Mouse (Mus musculus): Measurements from ENCODE around the gene F2. TPM values are rescaled to one million over a fixed set of nuclear protein-coding genes. Genes with fewer than 3 reads are reported as not detected.

F2 gene
- polyA plus RNA-seq (2014; fragmentation: Nextera tagmentation; extraction: Ambion mirVana) = 0.11 and 0.14 TPM in 2 replicates

- Histone ChIP-seq H3K27ac (ENCODE audit: low read depth, low read length) (no peak within 1 kb of the TSS), H3K9ac (ENCODE audit: low read length) (no peak within 1 kb of the TSS; the same call in 1 of the 2 replicates), H3K4me1 (ENCODE audit: control insufficient read depth, insufficient read depth, low read length) (no peaks in the 10 kb centered on the region), H3K27me3 (replicated peaks; ENCODE audit: control insufficient read depth, insufficient read depth, low read length) (no peaks in the 10 kb centered on the region), H3K4me2 (ENCODE audit: low read length) (no peak within 1 kb of the TSS), H3K4me3 (ENCODE audit: low read depth, low read length) (no peak within 1 kb of the TSS), H3K36me3 (ENCODE audit: control insufficient read depth, insufficient read depth, low read length) (no peaks in the 10 kb centered on the region), H3K9me3 (replicated peaks; ENCODE audit: control insufficient read depth, low read length) (no peaks in the 10 kb centered on the region)
- ATAC-seq (no peak), DNase-seq (ENCODE audit: low spot score) (no peak)
- WGBS = 96% methylated on average over 8 of the region's 8 CpGs
Measured at GRCm38 (mm10) chr2:91636229-91636628, at the start of gene F2. Gene F2 (minus strand): TSS chr2:91636414.

- Histone ChIP-seq H3K4me2 (ENCODE audit: low read length) (no peak overlapping the region), H3K4me1 (ENCODE audit: control insufficient read depth, insufficient read depth, low read length) (no peaks in the 10 kb centered on the region), H3K4me3 (ENCODE audit: low read depth, low read length) (no peak overlapping the region), H3K27ac (ENCODE audit: low read depth, low read length) (no peak overlapping the region), H3K36me3 (ENCODE audit: control insufficient read depth, insufficient read depth, low read length) (peaks cover 70% of the 10 kb centered on the region), H3K9me3 (replicated peaks; ENCODE audit: control insufficient read depth, low read length) (no peaks in the 10 kb centered on the region), H3K27me3 (replicated peaks; ENCODE audit: control insufficient read depth, insufficient read depth, low read length) (no peaks in the 10 kb centered on the region), H3K9ac (ENCODE audit: low read length) (no peak overlapping the region)
- DNase-seq (ENCODE audit: low spot score) (no peak), ATAC-seq (no peak)
- 77% methylated on average over 8 of the region's 8 CpGs for WGBS
Measured at GRCm38 (mm10) chr2:91683919-91684318, 47.7 kb upstream of the F2 start.

GRCm38 (mm10) chr2:91682850-91683249 lies 46.6 kb upstream of the F2 start:
- peaks cover 73% of the 10 kb centered on the region for H3K36me3 ChIP-seq (ENCODE audit: control insufficient read depth, insufficient read depth, low read length)
- no peak overlapping the region for H3K4me2 ChIP-seq (ENCODE audit: low read length)
- H3K9ac ChIP-seq (ENCODE audit: low read length) = no peak overlapping the region
- 52% methylated on average over 4 of the region's 4 CpGs for WGBS
- H3K4me3 ChIP-seq (ENCODE audit: low read depth, low read length) = no peak overlapping the region
- DNase-seq (ENCODE audit: low spot score) = peak; percentile 59
- H3K27me3 ChIP-seq (replicated peaks; ENCODE audit: control insufficient read depth, insufficient read depth, low read length) = no peaks in the 10 kb centered on the region
- no peak for ATAC-seq
- no peaks in the 10 kb centered on the region for H3K9me3 ChIP-seq (replicated peaks; ENCODE audit: control insufficient read depth, low read length)
- no peaks in the 10 kb centered on the region for H3K4me1 ChIP-seq (ENCODE audit: control insufficient read depth, insufficient read depth, low read length)
- H3K27ac ChIP-seq (ENCODE audit: low read depth, low read length) = no peak overlapping the region

- Histone ChIP-seq H3K27ac (ENCODE audit: low read depth, low read length) (no peak overlapping the region), H3K9me3 (replicated peaks; ENCODE audit: control insufficient read depth, low read length) (no peaks in the 10 kb centered on the region), H3K4me1 (ENCODE audit: control insufficient read depth, insufficient read depth, low read length) (no peaks in the 10 kb centered on the region), H3K4me3 (ENCODE audit: low read depth, low read length) (no peak overlapping the region), H3K9ac (ENCODE audit: low read length) (no peak overlapping the region), H3K4me2 (ENCODE audit: low read length) (no peak overlapping the region), H3K27me3 (replicated peaks; ENCODE audit: control insufficient read depth, insufficient read depth, low read length) (no peaks in the 10 kb centered on the region), H3K36me3 (ENCODE audit: control insufficient read depth, insufficient read depth, low read length) (peaks cover 92% of the 10 kb centered on the region)
- ATAC-seq (no peak), DNase-seq (ENCODE audit: low spot score) (no peak)
Measured at GRCm38 (mm10) chr2:91676961-91677360, 40.7 kb upstream of the F2 start.

GRCm38 (mm10) chr2:91676420-91676819 lies 40.2 kb upstream of the F2 start:
- Histone ChIP-seq H3K9me3 (replicated peaks; ENCODE audit: control insufficient read depth, low read length) (no peaks in the 10 kb centered on the region), H3K27ac (ENCODE audit: low read depth, low read length) (no peak overlapping the region), H3K4me2 (ENCODE audit: low read length) (no peak overlapping the region), H3K4me1 (ENCODE audit: control insufficient read depth, insufficient read depth, low read length) (no peaks in the 10 kb centered on the region), H3K36me3 (ENCODE audit: control insufficient read depth, insufficient read depth, low read length) (peaks cover 92% of the 10 kb centered on the region), H3K9ac (ENCODE audit: low read length) (no peak overlapping the region), H3K27me3 (replicated peaks; ENCODE audit: control insufficient read depth, insufficient read depth, low read length) (no peaks in the 10 kb centered on the region), H3K4me3 (ENCODE audit: low read depth, low read length) (no peak overlapping the region)
- ATAC-seq (no peak), DNase-seq (ENCODE audit: low spot score) (no peak)
- 81% methylated on average over 2 of the region's 2 CpGs for WGBS

- no peak overlapping the region for H3K9ac ChIP-seq (ENCODE audit: low read length)
- H3K27ac ChIP-seq (ENCODE audit: low read depth, low read length) = no peak overlapping the region
- no peaks in the 10 kb centered on the region for H3K27me3 ChIP-seq (replicated peaks; ENCODE audit: control insufficient read depth, insufficient read depth, low read length)
- DNase-seq (ENCODE audit: low spot score) (no peak), ATAC-seq (no peak)
- H3K4me2 ChIP-seq (ENCODE audit: low read length) = no peak overlapping the region
- H3K36me3 ChIP-seq (ENCODE audit: control insufficient read depth, insufficient read depth, low read length) = peaks cover 93% of the 10 kb centered on the region
- no peak overlapping the region for H3K4me3 ChIP-seq (ENCODE audit: low read depth, low read length)
- no peaks in the 10 kb centered on the region for H3K4me1 ChIP-seq (ENCODE audit: control insufficient read depth, insufficient read depth, low read length)
- no peaks in the 10 kb centered on the region for H3K9me3 ChIP-seq (replicated peaks; ENCODE audit: control insufficient read depth, low read length)
- WGBS = 91% methylated on average over 5 of the region's 5 CpGs
Measured at GRCm38 (mm10) chr2:91674895-91675294, 38.7 kb upstream of the F2 start.

- no peak for ATAC-seq
- Histone ChIP-seq H3K4me2 (ENCODE audit: low read length) (no peak overlapping the region), H3K9ac (ENCODE audit: low read length) (no peak overlapping the region), H3K4me1 (ENCODE audit: control insufficient read depth, insufficient read depth, low read length) (no peaks in the 10 kb centered on the region), H3K4me3 (ENCODE audit: low read depth, low read length) (no peak overlapping the region), H3K27ac (ENCODE audit: low read depth, low read length) (no peak overlapping the region), H3K36me3 (ENCODE audit: control insufficient read depth, insufficient read depth, low read length) (peaks cover 94% of the 10 kb centered on the region), H3K27me3 (replicated peaks; ENCODE audit: control insufficient read depth, insufficient read depth, low read length) (no peaks in the 10 kb centered on the region), H3K9me3 (replicated peaks; ENCODE audit: control insufficient read depth, low read length) (no peaks in the 10 kb centered on the region)
- DNase-seq (ENCODE audit: low spot score) = no peak
- WGBS = 97% methylated on average over 2 of the region's 2 CpGs
Measured at GRCm38 (mm10) chr2:91673587-91673986, 37.4 kb upstream of the F2 start.

GRCm38 (mm10) chr2:91670038-91670437 lies 33.8 kb upstream of the F2 start:
- ATAC-seq (no peak), DNase-seq (ENCODE audit: low spot score) (no peak)
- H3K4me3 ChIP-seq (ENCODE audit: low read depth, low read length) = no peak overlapping the region
- 89% methylated on average over 6 of the region's 6 CpGs for WGBS
- H3K9ac ChIP-seq (ENCODE audit: low read length) = no peak overlapping the region
- H3K4me2 ChIP-seq (ENCODE audit: low read length) = no peak overlapping the region
- H3K27me3 ChIP-seq (replicated peaks; ENCODE audit: control insufficient read depth, insufficient read depth, low read length) = no peaks in the 10 kb centered on the region
- H3K9me3 ChIP-seq (replicated peaks; ENCODE audit: control insufficient read depth, low read length) = no peaks in the 10 kb centered on the region
- H3K4me1 ChIP-seq (ENCODE audit: control insufficient read depth, insufficient read depth, low read length) = no peaks in the 10 kb centered on the region
- no peak overlapping the region for H3K27ac ChIP-seq (ENCODE audit: low read depth, low read length)
- peaks cover 83% of the 10 kb centered on the region for H3K36me3 ChIP-seq (ENCODE audit: control insufficient read depth, insufficient read depth, low read length)

- Histone ChIP-seq H3K4me1 (ENCODE audit: control insufficient read depth, insufficient read depth, low read length) (no peaks in the 10 kb centered on the region), H3K27me3 (replicated peaks; ENCODE audit: control insufficient read depth, insufficient read depth, low read length) (no peaks in the 10 kb centered on the region), H3K9me3 (replicated peaks; ENCODE audit: control insufficient read depth, low read length) (no peaks in the 10 kb centered on the region), H3K4me2 (ENCODE audit: low read length) (no peak overlapping the region), H3K9ac (ENCODE audit: low read length) (no peak overlapping the region), H3K27ac (ENCODE audit: low read depth, low read length) (no peak overlapping the region), H3K36me3 (ENCODE audit: control insufficient read depth, insufficient read depth, low read length) (peaks cover 85% of the 10 kb centered on the region), H3K4me3 (ENCODE audit: low read depth, low read length) (no peak overlapping the region)
- 88% methylated on average over 8 of the region's 8 CpGs for WGBS
- DNase-seq (ENCODE audit: low spot score) (no peak), ATAC-seq (no peak)
Measured at GRCm38 (mm10) chr2:91669326-91669725, 33.1 kb upstream of the F2 start.

Measured in forebrain, embryonic 14.5 days (tissue).